Mouse (Mus musculus) fibroblast of lung, adult 2 months (primary cell): ENCODE results near the gene Sar1b.
"Not testable (repeated sequence)": the region's sequence is repeated elsewhere in the genome, so short reads cannot be mapped to it uniquely, and the experiment has no call there.

Experiments
- DNase-seq: peaks from one replicate; pipeline ENCODE4 v3.0.0-alpha.2; 2011; ENCODE audit warnings: low read depth

Gene Sar1b

DNA sequence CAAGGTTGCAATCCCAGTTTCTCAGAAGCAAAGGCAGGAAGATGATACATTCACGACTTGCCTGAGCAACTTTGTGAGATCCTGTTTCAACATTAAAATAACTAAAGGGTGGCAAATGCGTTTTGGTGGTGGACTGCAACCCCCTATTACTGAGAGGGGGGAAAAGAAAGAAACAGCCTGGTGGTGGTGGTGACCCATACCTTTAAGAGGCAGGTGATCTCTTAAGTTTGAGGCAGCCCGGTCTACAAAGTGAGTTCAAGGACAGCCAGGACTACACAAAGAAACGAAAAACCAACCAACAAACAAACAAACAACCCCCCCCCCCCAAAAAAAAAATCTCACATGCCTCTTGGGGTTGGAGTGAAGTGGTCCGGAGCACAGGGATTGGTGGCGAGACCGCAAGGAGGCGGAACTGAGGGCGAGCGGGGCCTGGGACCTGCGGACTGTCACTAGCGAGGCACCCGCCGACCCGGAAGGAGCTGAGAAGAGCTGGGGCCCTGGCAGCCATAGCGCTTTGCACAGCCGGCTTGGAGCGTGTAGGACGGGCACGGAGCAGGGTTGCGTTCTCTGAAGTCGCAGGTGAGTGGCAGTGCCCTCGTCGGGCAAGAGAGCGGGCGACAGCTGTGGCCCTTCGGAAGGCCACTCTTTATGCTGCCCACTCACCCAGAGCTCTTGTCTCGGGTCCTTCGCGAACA is at the start of gene Sar1b, which contains the start of gene Sec24a:
Sar1b (plus strand) TSS at position 475 of the 695 bp plus-strand sequence.
Sec24a (minus strand) TSS at position 422 of the 695 bp plus-strand sequence.
- peak; percentile 56 for DNase-seq

DNA sequence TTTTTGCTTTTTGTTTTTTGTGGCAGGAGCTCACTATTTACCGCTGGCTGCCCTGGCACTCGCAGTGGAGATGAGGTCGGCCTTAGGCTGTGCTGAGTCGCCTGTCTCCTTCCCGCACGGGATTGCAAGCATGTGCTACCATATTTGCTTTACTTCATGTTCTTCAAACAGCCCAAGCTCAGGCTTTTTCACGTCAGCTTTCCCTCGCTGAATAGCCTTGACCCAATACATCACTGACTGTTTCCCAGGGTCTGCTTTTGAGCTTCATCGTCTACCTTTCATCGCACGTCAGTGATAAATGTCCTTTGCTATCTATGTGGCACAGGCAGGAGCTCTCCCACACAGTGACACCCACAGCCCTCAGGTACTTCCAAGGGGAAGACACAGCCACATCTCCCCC is 42.4 kb upstream of the Sar1b start:
- DNase-seq: no peak

DNA sequence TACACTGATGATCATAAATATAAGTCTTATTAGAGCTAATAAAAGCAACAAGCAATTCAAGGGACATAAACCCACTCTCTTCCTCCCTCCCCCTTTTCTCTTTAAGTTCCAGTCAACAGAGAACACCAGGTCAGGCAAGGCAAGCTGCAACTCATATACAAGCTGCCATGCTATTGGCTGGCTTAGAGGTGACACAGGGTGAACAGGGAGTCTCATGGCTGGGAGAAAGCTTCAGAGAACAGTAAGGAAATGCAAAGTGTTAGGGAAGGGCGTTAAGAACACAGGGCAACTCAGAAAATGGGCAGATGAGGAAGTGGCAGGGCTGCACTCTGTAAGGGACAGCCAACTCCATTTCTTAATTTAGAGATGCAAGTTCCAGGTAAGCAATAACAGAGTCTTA is 30.6 kb upstream of the Sar1b start:
- no peak for DNase-seq

DNA sequence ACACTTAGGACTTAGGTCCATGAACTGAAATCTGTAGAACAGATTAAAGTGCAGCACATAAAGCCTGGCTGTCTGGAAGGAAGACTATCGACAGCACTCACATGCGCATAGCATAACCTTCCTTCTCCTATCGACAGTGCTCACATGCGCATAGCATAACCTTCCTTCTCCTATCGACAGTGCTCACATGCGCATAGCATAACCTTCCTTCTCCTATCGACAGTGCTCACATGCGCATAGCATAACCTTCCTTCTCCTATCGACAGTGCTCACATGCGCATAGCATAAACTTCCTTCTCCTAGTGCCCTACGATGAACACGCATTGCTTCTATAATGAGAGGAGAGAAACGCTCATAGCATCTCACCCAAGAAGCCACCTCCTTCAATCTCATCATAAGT is 29.3 kb upstream of the Sar1b start:
- DNase-seq: not testable (repeated sequence)

DNA sequence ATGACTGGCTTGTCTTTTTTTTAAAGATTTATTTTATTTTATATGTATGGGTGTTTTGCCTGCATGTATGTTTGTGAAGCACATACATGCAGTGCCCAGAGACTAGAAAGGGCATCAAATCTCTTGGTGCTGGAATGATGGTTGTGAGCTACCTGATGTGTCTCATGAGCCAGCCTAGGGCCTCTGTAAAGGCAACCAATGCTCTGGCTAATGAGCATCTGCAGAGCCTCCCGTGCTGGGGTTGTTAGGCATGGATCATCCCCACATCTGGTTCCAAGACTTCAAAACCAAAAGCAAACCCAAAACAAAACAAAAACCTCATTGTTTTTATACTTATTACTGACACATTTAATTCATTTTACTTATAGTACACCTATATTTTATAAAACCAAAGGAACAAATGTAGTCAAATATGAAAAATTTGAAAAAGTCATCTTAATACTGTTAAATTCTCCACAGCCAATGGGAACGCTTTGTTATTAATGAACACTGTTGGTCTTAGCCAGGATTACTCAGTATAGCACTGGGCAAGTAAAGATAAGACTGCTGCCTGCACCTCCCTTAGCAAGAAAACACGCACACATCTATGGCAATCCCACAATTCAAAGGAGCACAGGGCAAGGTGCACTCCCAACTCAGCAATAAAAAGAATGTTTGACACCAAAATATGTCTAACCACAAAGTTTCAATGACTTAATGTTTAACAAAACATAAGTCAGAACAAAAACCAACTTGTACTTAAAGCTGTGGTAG is 24.7 kb upstream of the Sar1b start:
- DNase-seq: no peak

DNA sequence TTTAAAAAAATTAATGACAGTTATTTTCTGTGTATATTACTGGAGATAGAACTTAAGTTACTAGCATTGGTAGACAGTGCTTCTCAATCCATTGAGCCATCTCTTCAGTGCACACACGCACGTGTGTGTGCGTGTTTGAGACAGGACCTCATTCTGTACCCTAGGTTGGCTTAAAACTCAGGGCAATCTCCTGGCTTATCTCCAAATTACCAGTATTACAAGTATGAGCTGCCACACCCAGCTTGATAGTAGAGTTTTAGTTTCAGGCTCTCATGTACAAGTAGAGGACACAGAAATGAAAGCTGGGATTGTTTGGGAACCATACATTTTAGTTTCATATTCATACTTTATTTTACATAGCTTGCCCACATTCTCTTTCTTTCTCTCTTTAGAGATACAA is 22.8 kb upstream of the Sar1b start:
- no peak for DNase-seq

DNA sequence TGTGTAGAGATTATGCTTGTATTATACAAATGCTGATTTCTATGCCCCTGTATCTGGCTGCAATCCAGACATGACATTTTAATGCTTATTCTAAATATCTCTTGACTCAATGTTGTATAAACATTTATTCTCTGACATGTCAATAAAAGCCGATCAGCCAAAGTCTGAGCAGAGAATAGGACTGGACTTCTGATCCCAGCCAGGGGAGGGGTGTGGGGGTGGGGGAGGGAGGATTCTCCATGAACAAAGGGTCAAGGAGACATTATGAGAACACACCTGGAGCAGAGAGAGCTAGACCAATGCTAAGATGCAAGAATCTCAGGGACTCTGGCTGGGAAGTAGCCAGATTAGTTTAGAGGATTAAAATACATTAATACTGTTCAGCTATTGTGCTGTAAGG is 17.4 kb upstream of the Sar1b start:
- no peak for DNase-seq

DNA sequence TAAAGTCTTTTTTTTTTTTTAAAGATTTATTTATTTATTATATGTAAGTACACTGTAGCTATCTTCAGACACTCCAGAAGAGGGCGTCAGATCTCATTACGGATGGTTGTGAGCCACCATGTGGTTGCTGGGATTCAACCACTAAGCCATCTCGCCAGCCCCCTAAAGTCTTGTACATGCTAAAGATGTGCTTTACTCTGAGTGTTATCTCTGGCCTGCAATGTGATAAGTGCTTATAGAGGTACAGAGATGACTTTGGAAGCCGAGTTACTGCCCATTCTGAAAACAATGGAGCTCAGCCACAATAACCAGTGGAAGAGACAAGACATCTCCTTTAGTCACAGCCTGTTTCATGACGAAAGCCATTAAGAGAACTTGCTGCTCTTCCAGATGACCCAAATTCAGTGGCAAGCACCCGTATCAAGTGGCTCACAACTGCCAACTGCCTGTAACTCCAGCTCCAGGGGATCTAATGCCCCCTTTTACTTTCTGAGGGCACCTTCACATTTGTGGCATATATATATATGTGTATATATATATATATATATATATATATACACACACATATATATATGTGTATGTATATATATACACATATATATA is 11.8 kb upstream of the Sar1b start:
- DNase-seq: not testable (repeated sequence)

DNA sequence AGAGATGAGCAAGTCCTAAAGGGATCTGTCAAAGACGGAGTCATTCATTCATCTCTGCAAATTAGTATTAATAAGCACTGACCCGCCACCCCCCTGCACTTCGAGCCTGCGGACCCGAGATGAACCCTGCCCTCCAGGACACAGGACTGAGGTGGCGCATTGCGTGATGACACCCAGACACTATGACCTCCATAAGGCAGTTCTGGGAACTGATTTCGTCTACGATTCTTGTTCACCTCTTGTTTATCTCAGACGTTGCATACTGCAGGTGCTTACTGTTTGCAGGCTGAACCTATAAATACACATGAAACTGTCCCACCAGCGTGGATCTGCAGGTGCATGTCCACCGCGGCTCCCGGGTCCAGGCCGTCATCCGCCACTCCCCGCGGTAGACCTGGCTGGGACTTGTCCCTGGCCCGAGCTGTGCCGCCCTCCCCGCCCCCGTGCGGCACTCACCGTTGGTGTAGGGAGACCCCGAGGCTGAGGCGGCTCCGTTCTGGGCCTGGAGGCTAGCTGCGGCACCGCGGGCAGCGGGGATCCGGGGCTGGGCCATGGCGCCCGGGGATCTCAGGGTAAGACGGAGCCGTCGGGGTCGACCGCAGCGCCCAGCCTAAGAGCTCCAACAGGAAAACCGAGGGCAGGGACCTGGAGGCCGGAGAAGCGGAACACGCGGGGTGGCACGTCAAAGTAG is 7.7 kb upstream of the Sar1b start:
- DNase-seq: no peak

DNA sequence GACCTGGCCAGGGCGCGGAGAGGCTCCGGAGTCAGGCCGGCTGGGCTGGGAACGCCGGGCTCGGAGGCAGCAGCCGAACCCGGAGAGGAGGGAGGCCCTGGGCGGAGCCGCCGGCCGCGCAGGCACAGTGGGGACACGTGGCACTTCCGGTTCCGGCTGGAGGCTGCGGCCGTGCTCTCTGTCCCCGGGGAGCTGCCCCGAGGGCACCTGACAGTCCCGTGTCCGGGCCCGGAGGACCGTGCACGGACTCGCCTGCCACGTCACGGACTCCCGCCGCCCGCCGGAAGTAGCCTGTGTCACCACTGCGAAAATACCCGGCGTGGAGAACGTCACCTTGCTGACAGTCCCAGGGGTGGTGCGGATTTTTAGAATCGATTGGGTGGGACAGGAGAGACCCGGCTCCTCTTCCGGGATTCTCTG is 7.1 kb upstream of the Sar1b start:
- DNase-seq: peak; percentile 66

DNA sequence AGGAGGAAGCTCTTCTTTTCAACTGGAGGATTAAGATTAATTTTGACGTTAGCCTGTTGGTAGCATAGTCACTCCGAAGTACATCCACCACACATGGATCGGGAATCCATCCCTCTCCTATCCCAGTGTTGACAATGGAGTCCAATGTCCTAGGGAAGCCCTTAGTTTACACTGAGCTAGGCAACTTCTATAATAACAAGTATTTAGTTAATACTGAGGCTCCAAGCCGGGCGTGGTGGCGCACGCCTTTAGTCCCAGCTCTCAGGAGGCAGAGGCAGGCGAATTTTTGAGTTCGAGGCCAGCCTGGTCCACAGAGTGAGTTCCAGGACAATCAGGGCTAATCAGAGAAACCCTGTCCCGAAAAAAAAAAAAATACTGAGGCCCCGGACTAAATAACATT is 6.5 kb upstream of the Sar1b start:
- no peak for DNase-seq

DNA sequence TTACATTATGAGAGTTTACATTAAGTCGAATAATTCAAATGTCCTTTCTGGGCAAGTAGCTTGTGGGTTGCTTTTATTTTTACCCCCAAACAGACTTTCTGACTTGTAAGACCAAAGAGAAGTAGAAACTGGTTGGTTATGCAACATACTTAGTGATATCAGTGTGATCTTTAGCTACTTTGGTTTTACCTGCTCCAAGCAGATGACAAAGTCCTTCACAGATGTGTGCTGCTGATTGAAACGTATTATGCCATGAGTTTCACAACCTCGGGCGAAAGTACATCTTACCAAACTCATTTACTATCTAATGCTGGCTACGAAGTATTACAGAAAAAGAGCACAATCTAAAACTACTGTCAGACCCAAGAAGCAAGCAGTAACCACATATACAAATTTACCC is 5.9 kb upstream of the Sar1b start:
- DNase-seq: no peak

DNA sequence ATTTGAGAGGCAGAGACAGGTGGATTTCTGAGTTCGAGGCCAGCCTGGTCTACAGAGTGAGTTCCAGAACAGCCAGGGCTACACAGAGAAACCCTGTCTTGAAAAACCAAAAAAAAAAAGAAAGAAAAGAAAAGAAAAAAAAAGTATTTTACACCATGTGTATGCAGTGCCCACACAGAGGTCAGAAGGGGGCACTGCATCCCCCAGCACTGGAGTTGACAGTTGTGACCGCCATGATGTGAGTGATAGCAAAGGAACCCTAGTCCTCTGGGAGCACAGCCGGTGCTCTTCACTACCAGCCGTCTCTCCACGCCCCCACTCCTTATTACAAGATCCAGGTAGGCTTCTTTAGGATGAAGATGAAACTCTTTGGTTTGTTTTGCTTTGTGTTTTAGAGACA is 5.3 kb upstream of the Sar1b start:
- not testable (repeated sequence) for DNase-seq

DNA sequence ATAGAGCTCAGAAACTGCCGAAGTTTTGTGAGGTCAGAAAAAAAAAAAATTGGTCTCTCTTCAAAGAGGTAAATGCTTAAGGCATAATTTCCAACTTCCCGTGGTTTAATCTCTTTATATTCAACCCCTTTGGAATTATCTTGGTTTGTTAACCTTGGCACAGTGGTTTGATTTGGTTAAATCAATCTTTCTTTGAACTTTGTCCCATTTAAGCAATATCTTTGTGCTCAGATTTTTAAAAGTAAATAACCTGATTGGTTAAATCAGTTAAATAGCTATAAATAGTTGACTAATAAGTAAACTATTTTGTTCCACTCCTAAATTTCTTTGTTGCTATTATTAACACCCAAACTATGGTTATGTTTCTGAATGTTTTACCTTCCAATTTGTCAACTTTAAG is 4.2 kb upstream of the Sar1b start:
- DNase-seq: no peak

DNA sequence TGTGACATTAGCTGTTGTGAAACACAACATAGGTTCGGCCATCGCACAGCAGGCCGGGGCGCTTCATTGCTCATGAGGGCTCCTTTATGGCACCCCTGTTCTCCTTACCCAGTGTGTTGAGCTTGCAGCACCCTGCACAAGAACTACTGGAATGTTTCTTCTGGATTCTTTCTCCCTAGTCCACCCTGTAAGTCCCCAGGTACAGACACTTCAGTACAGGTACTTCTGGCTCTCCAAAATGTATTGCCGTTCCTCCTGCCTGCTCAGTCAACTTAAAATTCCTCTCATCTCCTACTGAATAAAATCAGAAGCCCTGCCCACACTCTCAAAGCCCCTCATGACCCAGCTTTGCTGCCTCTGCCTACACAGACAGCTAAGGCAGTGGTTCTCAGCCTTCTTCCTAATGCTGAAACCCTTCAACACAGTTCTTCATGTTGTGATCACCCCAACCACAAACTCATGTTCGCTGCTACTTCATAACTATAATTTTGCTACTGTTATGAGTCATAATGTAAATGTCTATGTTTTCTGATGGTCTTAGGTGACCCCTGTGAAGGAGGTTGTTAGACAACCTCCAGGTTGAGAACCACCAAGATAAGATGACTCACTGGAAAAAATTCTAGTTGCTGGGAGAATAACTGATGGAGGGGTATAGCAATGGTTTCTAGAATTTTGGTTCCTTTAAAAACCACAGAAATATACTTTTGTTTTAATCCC is 3.4 kb upstream of the Sar1b start:
- no peak for DNase-seq

DNA sequence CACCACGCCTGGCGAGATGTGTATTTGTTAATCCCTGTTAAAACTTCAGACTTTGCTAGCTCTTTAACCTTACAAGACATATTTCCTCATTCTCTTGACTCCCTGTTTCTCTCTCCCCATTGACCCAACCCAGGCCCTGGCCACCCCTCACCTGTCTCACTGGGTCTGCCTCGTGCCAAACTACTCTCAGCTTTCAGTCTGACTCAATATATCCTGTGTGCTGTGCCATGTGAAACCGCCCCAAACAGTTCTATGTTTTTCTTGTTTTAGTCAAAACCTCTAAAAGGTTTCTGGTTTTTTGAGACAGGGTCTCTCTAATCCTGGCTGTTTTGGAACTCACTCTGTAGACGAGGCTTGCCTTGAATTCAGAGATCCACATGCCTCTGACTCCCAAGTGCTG is 2.2 kb upstream of the Sar1b start:
- DNase-seq: no peak

DNA sequence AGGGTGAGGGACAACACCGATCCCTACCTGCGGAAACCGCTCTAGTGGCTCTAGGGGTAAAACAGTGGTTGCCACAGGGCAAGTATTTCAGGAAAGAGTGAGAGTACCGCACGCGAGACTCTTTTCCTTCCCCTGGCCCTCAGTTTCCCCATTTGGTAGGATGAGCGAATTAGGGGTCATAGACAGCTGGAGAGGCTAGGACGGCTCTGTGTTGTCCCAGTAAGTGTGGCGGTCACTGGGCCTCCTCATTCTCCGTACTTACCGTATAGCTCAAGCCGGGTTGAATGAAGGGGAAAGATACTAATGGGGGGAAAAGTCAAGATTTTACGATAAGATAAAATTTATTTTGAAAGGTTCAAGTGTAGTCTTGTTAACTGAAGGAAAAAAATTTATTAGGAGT is 468 bp downstream of the Sar1b start:
- DNase-seq: no peak

DNA sequence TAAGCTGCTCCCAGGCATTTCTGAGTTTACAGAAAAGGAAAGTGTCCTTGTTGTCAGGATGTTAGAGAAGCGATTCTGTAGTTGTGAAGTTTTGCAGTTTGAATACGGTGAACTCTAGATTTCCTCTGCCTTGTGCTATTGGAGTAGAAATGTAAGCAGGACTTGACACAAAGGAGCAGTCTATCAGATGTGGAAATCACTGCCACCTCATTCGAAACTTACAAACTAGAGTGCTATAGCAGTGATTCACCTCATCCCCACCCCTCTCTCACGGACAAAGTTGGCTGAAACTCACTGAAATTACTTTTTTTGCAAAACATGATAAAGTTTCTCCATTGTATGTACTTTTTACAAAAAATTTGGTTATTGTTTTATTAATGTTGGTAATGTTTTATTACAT is 1.3 kb downstream of the Sar1b start:
- no peak for DNase-seq

DNA sequence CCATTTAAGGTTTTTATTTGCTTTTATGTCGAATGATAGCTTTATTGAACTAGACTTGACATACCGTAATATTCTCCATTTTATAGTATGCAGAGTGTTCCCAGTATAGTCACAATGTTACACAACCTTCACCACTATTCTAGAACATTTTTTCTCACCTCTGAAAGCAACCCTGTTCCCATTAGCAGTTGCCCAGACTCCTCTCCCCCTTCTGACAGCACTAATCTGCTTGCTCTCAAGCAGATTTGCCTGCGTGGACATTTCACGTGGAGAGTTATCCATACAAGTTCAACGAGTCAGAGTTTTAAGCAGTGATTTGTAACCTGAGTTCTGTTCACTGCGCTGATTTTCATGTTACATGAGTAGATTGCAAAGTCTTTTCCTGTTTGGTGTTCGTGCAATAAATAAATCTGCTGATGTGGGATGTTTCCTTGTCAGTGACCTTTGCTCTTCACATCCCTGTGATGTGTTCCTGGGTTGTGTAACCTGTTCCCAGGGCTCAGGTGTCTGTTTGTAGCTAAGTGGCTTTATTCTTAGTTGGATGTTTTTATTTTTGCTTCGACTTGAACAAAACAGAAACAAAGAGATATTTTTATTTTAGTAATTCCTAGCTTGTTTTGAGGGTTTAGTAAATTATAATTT is 4.2 kb downstream of the Sar1b start:
- no peak for DNase-seq

DNA sequence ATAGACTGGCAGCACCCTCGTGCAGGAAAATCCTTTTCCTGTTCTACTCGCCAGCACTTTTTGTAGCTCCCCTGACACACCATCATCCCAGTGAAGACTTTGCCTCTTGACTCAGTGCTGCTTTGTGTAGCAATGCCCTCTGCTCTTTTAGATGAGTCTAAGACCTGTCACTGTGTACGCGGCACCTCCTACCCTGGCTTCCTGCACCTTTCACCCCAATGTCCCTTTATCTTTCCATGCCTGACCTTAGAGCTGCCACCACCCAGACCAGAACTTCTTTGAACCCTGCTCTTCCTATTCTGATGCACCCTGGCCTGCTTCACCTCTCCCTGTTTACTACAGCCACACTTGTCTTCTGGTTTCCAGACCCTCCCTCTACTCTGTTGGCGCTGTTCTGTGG is 4.8 kb downstream of the Sar1b start:
- no peak for DNase-seq

DNA sequence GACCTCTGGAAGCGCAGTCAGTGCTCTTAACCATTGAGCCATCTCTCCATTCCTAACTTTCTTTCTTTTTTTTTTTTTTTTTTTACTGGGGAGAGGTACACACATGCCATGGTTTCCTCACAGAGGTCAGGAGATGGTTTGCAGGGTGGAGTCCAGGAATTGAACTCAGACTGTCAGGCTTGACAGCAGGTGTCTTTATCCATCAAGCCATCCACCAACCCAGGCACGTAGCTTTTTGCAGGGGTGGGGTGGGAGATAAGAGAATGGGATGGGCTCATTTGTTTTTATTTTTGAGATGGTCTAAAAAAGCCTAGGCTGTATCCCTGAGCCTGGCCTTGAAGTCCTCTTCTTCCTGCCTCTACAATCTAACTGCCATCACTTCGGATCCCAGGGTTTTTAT is 12.0 kb downstream of the Sar1b start:
- no peak for DNase-seq

DNA sequence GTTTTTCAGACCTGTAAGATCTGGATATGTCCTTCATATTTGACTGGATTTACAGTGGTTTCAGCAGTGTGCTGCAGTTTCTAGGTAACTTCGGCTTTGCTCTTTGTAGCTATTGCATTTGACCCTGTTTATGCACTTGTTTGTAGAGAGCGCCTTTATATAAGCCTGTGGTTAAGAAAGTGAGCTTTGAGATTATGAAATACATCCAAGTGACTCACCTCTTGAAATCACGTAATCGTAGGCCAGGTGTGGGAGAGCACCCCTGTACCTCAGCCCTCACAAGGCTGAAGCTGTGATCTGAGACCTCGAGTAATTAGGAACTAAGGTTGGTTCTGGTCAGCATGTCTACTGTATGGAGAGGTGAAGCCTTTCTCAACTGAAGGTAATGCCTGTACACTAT is 14.0 kb downstream of the Sar1b start:
- no peak for DNase-seq
